Mouse (Mus musculus) heart, adult 2 months (tissue): ENCODE data around the gene Gm42417.

Experiments
- CTCF ChIP-seq: fragments of 200-600 bp; IDR thresholded peaks from 2 replicates; pipeline ENCODE4 v1.8.1; 2022; ENCODE audit warnings: antibody characterized with exemption, mild to moderate bottlenecking, moderate library complexity
- EP300 ChIP-seq: fragments of 200-500 bp; IDR thresholded peaks from 2 replicates; pipeline ENCODE4 v1.6.1; 2011; ENCODE audit warnings: low read depth, low read length, control low read depth; ENCODE audit not compliant: insufficient read depth
- POLR2A ChIP-seq: fragments of 200-500 bp; IDR thresholded peaks from 2 replicates; pipeline ENCODE4 v1.6.1; 2011; ENCODE audit warnings: mild to moderate bottlenecking, low read depth, low read length, control low read depth; ENCODE audit not compliant: insufficient read depth

GRCm38 (mm10) chr1:36552506-36552905 lies 13.3 kb upstream of the Gm42417 start:
- TF ChIP-seq CTCF (no peak), EP300 (no peak), POLR2A (no peak)
